Mouse (Mus musculus): ENCODE measurements around the gene Hoxa13. TPM values are rescaled to one million over a fixed set of nuclear protein-coding genes. Genes with fewer than 3 reads are reported as not detected.

Gene Hoxa13
- total RNA-seq, 1 experiment from 2014 or later, result not detected

Other genes starting within 250 kb of the Hoxa13 start
- gene Skap2, start 248.3 kb downstream of the Hoxa13 start, total RNA-seq (2017), result 216 to 281 TPM (median 262 TPM) in 3 replicates
- gene Hoxa1, start 102.6 kb downstream of the Hoxa13 start, total RNA-seq (2017), result not detected in 3 replicates
- not detected in 3 replicates for gene Hoxa2, start 96.0 kb downstream of the Hoxa13 start, total RNA-seq (2017)
- not detected in 3 replicates for gene 5730596B20Rik, start 83.4 kb downstream of the Hoxa13 start, total RNA-seq (2017)
- not detected in 3 replicates for gene Hoxa4, start 69.1 kb downstream of the Hoxa13 start, total RNA-seq (2017)
- 0.39 TPM in 1 of 3 replicates, not detected in the others for gene Hoxa5, start 56.3 kb downstream of the Hoxa13 start, total RNA-seq (2017)
- gene Hoxa6, start 52.2 kb downstream of the Hoxa13 start, total RNA-seq (2017), result not detected in 3 replicates
- 0.29 TPM in 1 of 3 replicates, not detected in the others for gene Hoxa3, start 47.5 kb downstream of the Hoxa13 start, total RNA-seq (2017)
- 5.6 TPM in 1 of 3 replicates, not detected in the others for gene Gm28308, start 47.5 kb downstream of the Hoxa13 start, total RNA-seq (2017)
- not detected in 3 replicates for gene Hoxa7, start 39.0 kb downstream of the Hoxa13 start, total RNA-seq (2017)
- gene Hoxa9, start 29.8 kb downstream of the Hoxa13 start, total RNA-seq (2017), result 0.29 TPM in 1 of 3 replicates, not detected in the others
- 2.5 TPM in 1 of 3 replicates, not detected in the others for gene Hoxa10, start 20.0 kb downstream of the Hoxa13 start, total RNA-seq (2017)
- not detected in 3 replicates for gene Hoxa11, start 15.1 kb downstream of the Hoxa13 start, total RNA-seq (2017)
- not detected in 3 replicates for gene Evx1, start 52.6 kb upstream of the Hoxa13 start, total RNA-seq (2017)